Mouse (Mus musculus) brain, embryonic 14.5 days (tissue): ENCODE measurements around the gene Hipk2.

Source experiments
- CTCF ChIP-seq: fragments of 200-500 bp; IDR thresholded peaks from 2 replicates; pipeline ENCODE4 v1.5.1; 2012; ENCODE audit warnings: inconsistent platforms, mild to moderate bottlenecking, moderate library complexity, borderline replicate concordance; ENCODE audit not compliant: insufficient read depth, insufficient read length; ENCODE audit errors: extremely low read depth
- POLR2A ChIP-seq: fragments of 200-500 bp; IDR thresholded peaks from 2 replicates; pipeline ENCODE4 v1.6.1; 2012; ENCODE audit warnings: mild to moderate bottlenecking, inconsistent platforms, borderline replicate concordance; ENCODE audit not compliant: poor library complexity, insufficient read depth, insufficient read length, severe bottlenecking; ENCODE audit errors: extremely low read depth

- TF ChIP-seq POLR2A, result no peak
- no peak for TF ChIP-seq CTCF
Measured at GRCm38 (mm10) chr6:38797548-38797947, 78.4 kb downstream of the Hipk2 start.
